Mouse (Mus musculus): ENCODE measurements around the gene Mex3b. TPM values are rescaled to one million over a fixed set of nuclear protein-coding genes. Genes with fewer than 3 reads are reported as not detected.

Gene Mex3b
- polyA plus RNA-seq, 1 experiment from 2014 or later: 2.8 TPM

DNA sequence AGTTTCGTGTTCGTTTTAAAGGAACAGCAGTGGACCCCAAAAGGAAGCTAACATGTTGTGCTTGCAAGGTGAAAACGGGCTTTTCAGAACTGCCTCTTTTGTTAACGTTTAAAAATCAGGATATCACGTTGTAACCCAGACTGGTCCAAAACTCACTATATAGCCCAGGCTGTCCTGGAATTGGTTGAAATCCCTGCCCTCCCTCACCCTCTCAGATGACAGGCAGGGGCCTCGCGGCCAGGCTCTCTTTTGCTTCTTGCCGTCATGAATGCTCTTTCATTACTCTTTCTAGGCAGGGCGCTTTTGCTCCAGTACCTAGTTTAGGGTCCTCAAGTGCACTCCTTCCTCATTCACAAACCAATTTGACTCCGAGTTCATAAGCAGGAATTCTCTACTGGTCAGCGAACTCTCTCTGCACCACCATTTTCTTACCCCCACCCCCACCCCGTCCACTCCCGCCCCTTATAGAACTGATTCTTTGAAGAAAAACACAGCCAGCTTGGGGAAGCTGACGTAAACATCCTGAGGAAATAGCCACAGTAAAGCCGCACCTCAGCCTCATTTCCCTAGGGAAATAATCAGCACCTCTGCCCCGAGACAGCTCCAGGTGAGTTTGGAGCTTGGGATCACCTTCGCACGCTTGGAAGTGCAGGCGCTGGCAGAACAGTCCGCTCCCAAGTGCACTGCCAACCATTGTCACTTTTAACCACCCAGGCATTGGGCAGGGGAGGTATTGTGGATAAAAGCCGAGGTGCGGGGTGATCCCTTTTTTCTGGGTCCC, 2.0 kb upstream of the Mex3b start:
- H3K27ac ChIP-seq (ENCODE audit: low read depth, low read length): peak overlapping the region; percentile 47
- H3K36me3 ChIP-seq (ENCODE audit: control insufficient read depth, insufficient read depth): no peaks in the 10 kb centered on the region; the same call in 1 of the 2 replicates
- no peaks in the 10 kb centered on the region for H3K9me3 ChIP-seq (ENCODE audit: control insufficient read depth)
- TF ChIP-seq CTCF (IDR thresholded peaks at IDR 0.05; ENCODE audit: low read depth): no peak
- peak overlapping the region; percentile 96 for H3K4me2 ChIP-seq (replicated peaks; ENCODE audit: low read depth)
- peak overlapping the region; percentile 49 for H3K9ac ChIP-seq (ENCODE audit: low read depth, low read length)
- peak overlapping the region; percentile 76 for H3K4me3 ChIP-seq (ENCODE audit: low read depth, low read length)
- 0 out of 2 replicates have a peak, but pooled peaks cover 5% of the 10 kb centered on the region for H3K4me1 ChIP-seq (replicated peaks; ENCODE audit: control insufficient read depth, insufficient read depth, low read length)
- no peak for ATAC-seq
- 4% methylated on average over 22 of the region's 22 CpGs for WGBS
- peaks cover 5% of the 10 kb centered on the region; the same call in 1 of the 2 replicates for H3K27me3 ChIP-seq (replicated peaks; ENCODE audit: control insufficient read depth, insufficient read depth, low read length)

DNA sequence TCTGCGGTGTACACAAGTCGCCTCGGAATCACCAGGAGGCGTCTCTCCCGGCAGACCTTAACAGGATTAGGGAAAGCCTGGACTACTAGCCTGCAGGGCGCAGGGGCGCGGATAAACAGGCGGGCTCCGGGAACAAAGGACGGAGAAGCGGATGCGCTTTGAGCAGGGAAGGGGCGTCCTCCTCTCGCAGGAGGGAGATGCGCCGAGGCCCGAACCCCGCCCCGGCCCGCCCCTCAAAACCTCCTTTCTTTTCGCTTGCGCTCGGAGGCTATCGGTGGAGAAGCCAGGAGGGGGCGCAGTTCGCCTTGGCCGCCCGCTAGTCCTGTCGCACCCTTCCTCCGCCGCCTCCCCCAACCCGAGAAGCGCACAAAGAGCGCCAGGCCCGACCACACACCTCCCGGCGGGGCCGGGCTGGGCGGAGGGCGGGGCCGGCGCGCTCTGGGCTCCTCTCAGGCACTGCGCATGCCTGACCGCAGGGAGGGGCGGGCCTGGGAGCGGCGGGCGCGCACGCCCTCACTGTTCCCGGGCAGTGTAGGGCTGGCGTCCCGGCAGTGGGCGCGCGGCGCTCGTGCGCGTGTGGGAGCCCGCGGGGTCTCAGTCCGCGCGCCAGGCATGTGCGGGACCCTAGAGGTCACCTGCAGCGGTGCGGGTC, 1.2 kb upstream of the Mex3b start:
- no peaks in the 10 kb centered on the region; the same call in 1 of the 2 replicates for H3K36me3 ChIP-seq (ENCODE audit: control insufficient read depth, insufficient read depth)
- 0 out of 2 replicates have a peak, but pooled peaks cover 5% of the 10 kb centered on the region for H3K4me1 ChIP-seq (replicated peaks; ENCODE audit: control insufficient read depth, insufficient read depth, low read length)
- peak overlapping the region; percentile 57 for H3K9ac ChIP-seq (ENCODE audit: low read depth, low read length)
- peak overlapping the region; percentile 76 for H3K4me3 ChIP-seq (ENCODE audit: low read depth, low read length)
- H3K27ac ChIP-seq (ENCODE audit: low read depth, low read length): peak overlapping the region; percentile 91
- peak overlapping the region; percentile 96 for H3K4me2 ChIP-seq (replicated peaks; ENCODE audit: low read depth)
- ATAC-seq: peak; percentile 94
- H3K9me3 ChIP-seq (ENCODE audit: control insufficient read depth): no peaks in the 10 kb centered on the region
- peak; percentile 85 for TF ChIP-seq CTCF (IDR thresholded peaks at IDR 0.05; ENCODE audit: low read depth)
- under 1% methylated on average over 64 of the region's 70 CpGs for WGBS
- H3K27me3 ChIP-seq (replicated peaks; ENCODE audit: control insufficient read depth, insufficient read depth, low read length): peaks cover 5% of the 10 kb centered on the region; the same call in 1 of the 2 replicates

DNA sequence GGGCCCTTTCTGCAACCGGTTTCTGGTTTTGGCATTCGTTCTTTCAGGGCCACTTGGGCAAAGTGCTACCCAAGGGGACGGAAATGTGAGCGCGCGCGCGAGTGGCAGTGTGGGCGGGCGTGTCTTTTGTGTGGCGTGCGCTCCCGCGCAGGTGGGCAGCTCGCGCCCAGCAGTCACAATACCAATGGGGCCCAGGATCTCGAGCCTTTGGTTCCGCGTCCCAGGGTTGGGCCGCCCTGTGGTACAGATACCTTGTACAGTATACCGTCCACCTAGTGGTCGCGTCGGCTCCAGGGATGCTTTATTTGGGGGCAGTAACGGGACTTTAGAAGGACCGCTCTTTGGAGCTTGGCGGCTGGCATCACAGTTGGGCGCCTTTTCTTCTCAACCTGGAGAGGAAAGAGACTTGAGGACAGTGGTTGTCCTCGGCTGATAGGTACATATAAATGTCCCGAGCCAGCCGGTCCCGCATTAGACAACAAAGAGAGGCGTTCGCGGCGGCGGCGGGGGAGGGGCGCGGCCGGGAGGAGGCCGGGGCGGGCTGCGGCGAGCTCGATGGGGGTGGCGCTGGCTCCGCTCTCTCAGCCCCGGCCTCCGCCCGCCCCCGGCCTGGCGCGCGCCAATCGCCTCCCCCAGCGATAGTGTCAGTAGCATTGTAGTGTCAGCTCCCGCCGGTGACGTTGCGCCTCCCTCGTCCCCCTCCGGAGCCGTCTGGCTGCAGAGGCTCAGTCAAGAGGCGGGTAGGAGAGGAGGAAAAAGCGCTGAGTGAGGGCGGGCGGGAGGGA, 455 bp upstream of the Mex3b start:
- Histone ChIP-seq H3K27ac (ENCODE audit: low read depth, low read length) (peak overlapping the region; percentile 91), H3K4me1 (replicated peaks; ENCODE audit: control insufficient read depth, insufficient read depth, low read length) (0 out of 2 replicates have a peak, but pooled peaks cover 5% of the 10 kb centered on the region), H3K4me3 (ENCODE audit: low read depth, low read length) (peak overlapping the region; percentile 76), H3K4me2 (replicated peaks; ENCODE audit: low read depth) (peak overlapping the region; percentile 96), H3K9ac (ENCODE audit: low read depth, low read length) (peak overlapping the region; percentile 79), H3K9me3 (ENCODE audit: control insufficient read depth) (no peaks in the 10 kb centered on the region), H3K27me3 (replicated peaks; ENCODE audit: control insufficient read depth, insufficient read depth, low read length) (peaks cover 5% of the 10 kb centered on the region; the same call in 1 of the 2 replicates), H3K36me3 (ENCODE audit: control insufficient read depth, insufficient read depth) (no peaks in the 10 kb centered on the region; the same call in 1 of the 2 replicates)
- under 1% methylated on average over 61 of the region's 68 CpGs for WGBS
- TF ChIP-seq CTCF (IDR thresholded peaks at IDR 0.05; ENCODE audit: low read depth): peak; percentile 42
- peak; percentile 69 for ATAC-seq

DNA sequence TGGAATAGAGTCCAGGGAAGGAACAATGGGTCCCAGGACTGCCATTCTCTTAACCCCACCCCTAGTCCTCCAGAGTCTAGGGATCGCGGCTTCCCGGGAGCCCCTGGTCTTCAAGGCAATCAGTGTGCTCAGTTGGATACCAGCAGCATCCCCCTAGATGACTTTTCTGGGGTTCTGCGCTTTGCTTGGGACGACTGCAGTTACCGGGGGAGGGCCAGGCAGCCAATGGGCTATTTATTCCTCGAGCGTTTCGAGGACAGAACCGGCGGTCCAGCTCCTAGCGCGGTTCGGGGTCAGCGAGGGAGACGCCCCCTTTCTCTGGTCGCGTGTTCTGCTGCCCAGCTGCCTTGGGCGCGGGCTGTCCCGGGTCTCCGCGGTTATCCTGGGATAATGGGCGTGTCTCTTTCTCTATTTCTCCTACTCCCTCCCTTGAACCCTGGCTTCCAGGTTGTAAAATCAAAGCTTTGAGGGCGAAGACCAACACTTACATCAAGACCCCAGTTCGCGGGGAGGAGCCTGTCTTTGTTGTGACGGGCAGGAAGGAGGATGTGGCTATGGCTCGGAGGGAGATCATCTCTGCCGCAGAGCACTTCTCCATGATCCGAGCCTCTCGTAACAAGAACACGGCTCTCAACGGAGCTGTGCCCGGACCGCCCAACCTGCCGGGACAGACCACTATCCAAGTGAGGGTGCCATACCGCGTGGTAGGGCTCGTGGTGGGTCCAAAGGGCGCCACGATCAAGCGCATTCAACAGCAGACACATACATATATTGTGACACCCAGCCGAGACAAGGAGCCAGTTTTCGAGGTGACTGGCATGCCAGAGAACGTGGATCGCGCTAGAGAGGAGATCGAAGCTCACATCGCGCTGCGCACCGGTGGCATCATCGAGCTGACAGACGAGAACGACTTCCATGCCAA, 1.4 kb downstream of the Mex3b start:
- TF ChIP-seq CTCF (IDR thresholded peaks at IDR 0.05; ENCODE audit: low read depth): no peak
- 3% methylated on average over 56 of the region's 56 CpGs for WGBS
- H3K4me3 ChIP-seq (ENCODE audit: low read depth, low read length): peak overlapping the region; percentile 76

More for the DNA sequence above, 1.4 kb downstream of the Mex3b start:
- Histone ChIP-seq H3K4me2 (replicated peaks; ENCODE audit: low read depth) (peak overlapping the region; percentile 96), H3K9ac (ENCODE audit: low read depth, low read length) (peak overlapping the region; percentile 79), H3K4me1 (replicated peaks; ENCODE audit: control insufficient read depth, insufficient read depth, low read length) (0 out of 2 replicates have a peak, but pooled peaks cover 5% of the 10 kb centered on the region), H3K36me3 (ENCODE audit: control insufficient read depth, insufficient read depth) (no peaks in the 10 kb centered on the region; the same call in 1 of the 2 replicates), H3K27ac (ENCODE audit: low read depth, low read length) (peak overlapping the region; percentile 41), H3K27me3 (replicated peaks; ENCODE audit: control insufficient read depth, insufficient read depth, low read length) (peaks cover 5% of the 10 kb centered on the region; the same call in 1 of the 2 replicates), H3K9me3 (ENCODE audit: control insufficient read depth) (no peaks in the 10 kb centered on the region)
- no peak for ATAC-seq

Data from intestine, postnatal 0 days (tissue).